Mouse (Mus musculus) CH12.LX (cell line): ENCODE data around the gene Gm21992. TPM values are rescaled to one million over a fixed set of nuclear protein-coding genes. Genes with fewer than 3 reads are reported as not detected.

Experiments used
- DNase-seq: peaks from one replicate; pipeline ENCODE4 v3.0.0-alpha.2; 2013; ENCODE audit errors: extremely low read depth
- H3K27ac ChIP-seq: 2 replicates; pipeline ENCODE4 v1.5.1; 2012; ENCODE audit warnings: low read depth, mild to moderate bottlenecking, control low read depth, moderate library complexity; ENCODE audit not compliant: insufficient read depth
- H3K27me3 ChIP-seq: replicated peaks from 2 replicates; pipeline ENCODE3; 2012; ENCODE audit warnings: inconsistent platforms
- H3K36me3 ChIP-seq, 2 experiments: replicated peaks in 1 of 2; 2 replicates each; pipeline versions ENCODE3 to v1.6.1; 2012; ENCODE audit warnings: inconsistent platforms in 1 of 2, low read length in 1 of 2, mild to moderate bottlenecking in 1 of 2, mixed read lengths in 1 of 2, moderate library complexity in 1 of 2; ENCODE audit not compliant: control insufficient read depth in 1 of 2, insufficient read depth in 1 of 2
- H3K4me1 ChIP-seq, 2 experiments: 2 replicates each; pipeline ENCODE4 v1.6.1; 2012; ENCODE audit warnings: inconsistent platforms in 1 of 2, moderate library complexity in 1 of 2; ENCODE audit not compliant: insufficient read depth in 2 of 2, control insufficient read depth in 1 of 2
- H3K4me2 ChIP-seq: 2 replicates; pipeline ENCODE4 v1.6.1; 2012; ENCODE audit warnings: low read depth, mild to moderate bottlenecking, control low read depth; ENCODE audit not compliant: poor library complexity, insufficient read depth, severe bottlenecking
- H3K4me3 ChIP-seq, 3 experiments: fragments of 150-350 bp in 1 of 3; sonication (generic) in 1 of 3; replicated peaks in 1 of 3; 2 replicates each; pipeline versions ENCODE3 to v1.5.1; 2011 to 2012; ENCODE audit warnings: low read depth in 2 of 3, low read length in 2 of 3, mild to moderate bottlenecking in 2 of 3, moderate library complexity in 2 of 3, control low read depth in 1 of 3, improper control_type of control experiment in 1 of 3, inconsistent platforms in 1 of 3, mixed read lengths in 1 of 3; ENCODE audit not compliant: poor library complexity in 1 of 3
- H3K79me2 ChIP-seq: replicated peaks from 2 replicates; pipeline ENCODE4 v1.6.1; 2012; ENCODE audit warnings: mild to moderate bottlenecking, moderate library complexity; ENCODE audit not compliant: control insufficient read depth, poor library complexity, insufficient read depth, severe bottlenecking; ENCODE audit errors: extremely low read depth
- H3K9ac ChIP-seq: 2 replicates; pipeline ENCODE4 v1.6.1; 2012; ENCODE audit warnings: low read depth, mild to moderate bottlenecking, control low read depth, moderate library complexity; ENCODE audit not compliant: insufficient read depth
- H3K9me3 ChIP-seq: replicated peaks from 2 replicates; pipeline ENCODE3; 2012; ENCODE audit warnings: low read length, inconsistent platforms, mixed read lengths
- CHD1 ChIP-seq: IDR thresholded peaks from 2 replicates; pipeline ENCODE4 v1.6.1; 2012; ENCODE audit warnings: low read depth, low read length, improper control_type of control experiment, inconsistent platforms
- CHD2 ChIP-seq: IDR thresholded peaks from 2 replicates; pipeline ENCODE4 v1.6.1; 2011; ENCODE audit warnings: low read length, improper control_type of control experiment
- ELF1 ChIP-seq: IDR thresholded peaks from 2 replicates; pipeline ENCODE4 v1.6.1; 2014; ENCODE audit warnings: low read depth, mild to moderate bottlenecking, inconsistent platforms, low read length, improper control_type of control experiment
- GABPA ChIP-seq: IDR thresholded peaks from 2 replicates; pipeline ENCODE4 v1.6.1; 2012; ENCODE audit warnings: low read depth, low read length, improper control_type of control experiment, inconsistent platforms; ENCODE audit not compliant: insufficient replicate concordance
- HCFC1 ChIP-seq: IDR thresholded peaks from 2 replicates; pipeline ENCODE4 v1.6.1; 2012; ENCODE audit warnings: low read depth, mild to moderate bottlenecking, inconsistent platforms, low read length, improper control_type of control experiment
- JUN ChIP-seq: IDR thresholded peaks from 2 replicates; pipeline ENCODE4 v1.6.1; 2011; ENCODE audit warnings: low read depth, mild to moderate bottlenecking, low read length, improper control_type of control experiment, moderate library complexity; ENCODE audit not compliant: insufficient read depth
- KAT2A ChIP-seq: IDR thresholded peaks from 2 replicates; pipeline ENCODE4 v1.6.1; 2012; ENCODE audit warnings: low read length, improper control_type of control experiment, inconsistent platforms; ENCODE audit not compliant: insufficient replicate concordance
- MAX ChIP-seq: IDR thresholded peaks from 2 replicates; pipeline ENCODE4 v1.6.1; 2011; ENCODE audit warnings: low read length, improper control_type of control experiment
- MEF2A ChIP-seq: IDR thresholded peaks from 2 replicates; pipeline ENCODE4 v1.6.1; 2014; ENCODE audit warnings: low read depth, mild to moderate bottlenecking, inconsistent platforms, low read length, improper control_type of control experiment, borderline replicate concordance
- MXI1 ChIP-seq: IDR thresholded peaks from 2 replicates; pipeline ENCODE4 v1.6.1; 2011; ENCODE audit warnings: mild to moderate bottlenecking, low read depth, low read length, improper control_type of control experiment
- MYC ChIP-seq: IDR thresholded peaks from 2 replicates; pipeline ENCODE4 v1.6.1; 2011; ENCODE audit warnings: low read depth, mild to moderate bottlenecking, improper control_type of control experiment, low read length
- NELFE ChIP-seq: IDR thresholded peaks from 2 replicates; pipeline ENCODE4 v1.6.1; 2011; ENCODE audit warnings: low read depth, low read length, improper control_type of control experiment
- NRF1 ChIP-seq: IDR thresholded peaks from 2 replicates; pipeline ENCODE4 v1.6.1; 2014; ENCODE audit warnings: low read depth, mild to moderate bottlenecking, inconsistent platforms, low read length, improper control_type of control experiment, moderate library complexity
- PAX5 ChIP-seq: IDR thresholded peaks from 2 replicates; pipeline ENCODE4 v1.6.1; 2012; ENCODE audit warnings: low read length, inconsistent platforms, mixed read lengths
- POLR2A ChIP-seq: IDR thresholded peaks from 2 replicates; pipeline ENCODE4 v1.6.1; 2011; ENCODE audit warnings: low read depth, mild to moderate bottlenecking, improper control_type of control experiment, low read length
- RAD21 ChIP-seq: IDR thresholded peaks from 2 replicates; pipeline ENCODE4 v1.6.1; 2011; ENCODE audit warnings: low read depth, mild to moderate bottlenecking, low read length, improper control_type of control experiment, moderate library complexity
- RCOR1 ChIP-seq: conservative IDR thresholded peaks from 2 replicates; pipeline ENCODE4 v1.6.1; 2012; ENCODE audit warnings: low read depth, mild to moderate bottlenecking, inconsistent platforms, low read length, improper control_type of control experiment
- SMC3 ChIP-seq: IDR thresholded peaks from 2 replicates; pipeline ENCODE4 v1.6.1; 2011; ENCODE audit warnings: low read depth, low read length, improper control_type of control experiment
- TCF12 ChIP-seq: IDR thresholded peaks from 2 replicates; pipeline ENCODE4 v1.6.1; 2014; ENCODE audit warnings: low read depth, mild to moderate bottlenecking, inconsistent platforms, low read length, improper control_type of control experiment
- UBTF ChIP-seq: IDR thresholded peaks from 2 replicates; pipeline ENCODE4 v1.6.1; 2012; ENCODE audit warnings: low read depth, mild to moderate bottlenecking, inconsistent platforms, low read length, improper control_type of control experiment, moderate library complexity
- ZKSCAN1 ChIP-seq: IDR thresholded peaks from 2 replicates; pipeline ENCODE4 v1.6.1; 2012; ENCODE audit warnings: low read depth, inconsistent platforms, low read length, improper control_type of control experiment, borderline replicate concordance
- ZMIZ1 ChIP-seq: IDR thresholded peaks from 2 replicates; pipeline ENCODE4 v1.6.1; 2012; ENCODE audit warnings: low read depth, mild to moderate bottlenecking, inconsistent platforms, low read length, improper control_type of control experiment
- ZNF384 ChIP-seq: IDR thresholded peaks from 2 replicates; pipeline ENCODE4 v1.6.1; 2012; ENCODE audit warnings: low read depth, low read length, improper control_type of control experiment, inconsistent platforms
- dilution Hi-C: fragments of 300-500 bp; cut with MboI; formaldehyde crosslinking; loops from 2 replicates; pipeline ENCODE4 v1.14.3; 2020; ENCODE audit warnings: low sequenced_read_pairs; ENCODE audit not compliant: extremely low pct_unique_long_range_greater_than_20kb, extremely low pct_ligation_motif_present
- in situ Hi-C: fragments of 300-500 bp; cut with MboI; formaldehyde crosslinking; loops from 3 replicates; pipeline ENCODE4 v1.14.3; 2019; ENCODE audit warnings: low sequenced_read_pairs, low pct_ligation_motif_present, low pct_unique_long_range_greater_than_20kb, mixed read lengths
- polyA plus RNA-seq: library from polyadenylated mRNA; unstranded; fragments of >175 nt; gene quantifications from 2 replicates; pipeline ENCODE4 v1.2.1, GENCODE M21; 2012; ENCODE audit warnings: low read depth; ENCODE audit not compliant: insufficient read length
- total RNA-seq, 2 experiments: library from RNA; depleted of rRNA; stranded (reverse); fragments of 300-350 nt in 1 of 2; fragments of >200 nt in 1 of 2; gene quantifications; 2 replicates each; pipeline ENCODE4 v1.2.3; 2012 to 2014

The Gm21992 gene
- total and polyA plus RNA-seq, 3 experiments = 3.9 to 44.3 (median 17.0) TPM

- Histone ChIP-seq H3K9me3 (no peaks in the 10 kb centered on the region), H3K9ac (no peak overlapping the region), H3K4me2 (no peak overlapping the region), H3K4me1 (no peaks in the 10 kb centered on the region), H3K27ac (no peak overlapping the region), H3K4me3 (no peak overlapping the region), H3K36me3 (peaks cover 0 to 3% of the 10 kb centered on the region in 2 experiments), H3K27me3 (no peaks in the 10 kb centered on the region), H3K79me2 (no peaks in the 10 kb centered on the region)
- no peak for DNase-seq
- TF ChIP-seq GABPA = no peak
- TF ChIP-seq ZKSCAN1 = no peak
- no peak for TF ChIP-seq RCOR1
- no peak for TF ChIP-seq JUN
- dilution Hi-C loops = no loop called here
- in situ Hi-C loops = loop anchor here (5.0 to 10.0 kb wide), 3 partner anchors 45 to 242 kb away; partner anchors contain the start of genes 2010003K11Rik, Gm960 and Rce1
These were observed 71.7 kb downstream of the Gm21992 start for GRCm38 (mm10) chr19:4739762-4740161.

GRCm38 (mm10) chr19:4739053-4739452, 72.4 kb downstream of the Gm21992 start:
- TF ChIP-seq MXI1 (no peak), KAT2A (no peak), ZNF384 (no peak), ELF1 (no peak), MYC (no peak), PAX5 (no peak), MEF2A (no peak), TCF12 (no peak), CHD2 (no peak), JUN (no peak), MAX (no peak)
- in situ Hi-C loops (no loop called here), dilution Hi-C loops (no loop called here)
- peaks cover 0 to 2% of the 10 kb centered on the region in 2 experiments for H3K36me3 ChIP-seq
- H3K4me1 ChIP-seq = no peaks in the 10 kb centered on the region
- no peaks in the 10 kb centered on the region for H3K9me3 ChIP-seq
- DNase-seq = no peak
- no peaks in the 10 kb centered on the region for H3K27me3 ChIP-seq
- H3K9ac ChIP-seq = no peak overlapping the region
- H3K27ac ChIP-seq = no peak overlapping the region
- no peak overlapping the region for H3K4me2 ChIP-seq
- H3K79me2 ChIP-seq = no peaks in the 10 kb centered on the region
- no peak overlapping the region for H3K4me3 ChIP-seq

- in situ Hi-C loops = no loop called here
- Histone ChIP-seq H3K4me2 (no peak overlapping the region), H3K79me2 (no peaks in the 10 kb centered on the region), H3K36me3 (no peaks in the 10 kb centered on the region), H3K4me3 (no peak overlapping the region), H3K9ac (no peak overlapping the region), H3K27me3 (no peaks in the 10 kb centered on the region), H3K4me1 (no peaks in the 10 kb centered on the region), H3K9me3 (no peaks in the 10 kb centered on the region), H3K27ac (no peak overlapping the region)
- DNase-seq = no peak
- TF ChIP-seq ZMIZ1 (no peak), MEF2A (no peak), CHD1 (no peak), UBTF (no peak), NRF1 (no peak), RCOR1 (no peak), MXI1 (no peak), MAX (no peak), POLR2A (no peak), GABPA (no peak), RAD21 (no peak), ELF1 (no peak), KAT2A (no peak), NELFE (no peak), HCFC1 (no peak), JUN (no peak), CHD2 (no peak), SMC3 (no peak)
- dilution Hi-C loops = no loop called here
These were observed 73.5 kb downstream of the Gm21992 start for GRCm38 (mm10) chr19:4737866-4738265.
